ENCODE assay signal across 8 mouse cellular contexts in the genomic region with DNA sequence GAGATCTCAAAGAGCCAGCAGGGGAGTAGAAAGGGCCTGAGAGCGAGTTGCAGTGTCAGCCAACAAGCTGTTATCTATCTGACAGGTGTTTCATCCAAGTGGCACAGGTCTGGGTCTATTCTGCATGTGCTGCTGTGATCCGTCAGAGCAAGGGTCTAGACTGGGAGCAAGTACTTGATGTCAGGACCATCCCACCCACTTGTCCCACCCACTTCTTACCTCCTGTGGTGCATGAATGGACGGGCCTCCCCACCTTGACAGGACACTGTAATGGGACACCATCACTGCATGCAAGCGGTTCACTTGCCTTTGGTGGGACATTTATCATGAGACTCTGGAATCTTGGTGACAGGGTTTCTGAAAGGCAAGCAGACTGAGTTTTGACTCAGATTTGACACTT. TPM values are rescaled to one million over a fixed set of nuclear protein-coding genes. Genes with fewer than 3 reads are reported as not detected.
DNase-seq lines count a peak whose midpoint lies in the region; ATAC-seq and TF ChIP-seq lines count a peak whose summit lies in the region.

No protein-coding gene starts in this region.

- 0 out of 2 replicates have a peak overlapping the region, but pooled peaks have one; percentile 31 for H3K9ac ChIP-seq in hindbrain, embryonic 16.5 days (ENCODE audit: low read depth, low read length)
- no peak overlapping the region for H3K9ac ChIP-seq in midbrain, embryonic 16.5 days (ENCODE audit: low read depth, low read length)

- DNase-seq in layer of hippocampus, adult 2 months (ENCODE audit: low spot score in 2 of 2), result no peak
- DNase-seq in layer of hippocampus, adult 9-10 months (ENCODE audit: low spot score), result no peak
- DNase-seq in embryonic facial prominence, embryonic 10.5 days (ENCODE audit: low spot score), result no peak
- DNase-seq in adrenal gland, adult 8-10 months, result no peak
- DNase-seq in urinary bladder, postnatal 14 days (ENCODE audit: low spot score), result no peak
- no peak for DNase-seq in kidney, postnatal 10 days

- no peaks in the 10 kb centered on the region for H3K9me3 ChIP-seq in embryonic facial prominence, embryonic 10.5 days
- no peaks in the 10 kb centered on the region for H3K9me3 ChIP-seq in hindbrain, embryonic 16.5 days (ENCODE audit: control insufficient read depth, low read length)
- no peaks in the 10 kb centered on the region for H3K9me3 ChIP-seq in midbrain, embryonic 16.5 days (replicated peaks; ENCODE audit: control insufficient read depth, low read length, poor library complexity, severe bottlenecking)

- H3K4me2 ChIP-seq in hindbrain, embryonic 16.5 days (ENCODE audit: low read length), result peak overlapping the region; percentile 96
- H3K4me2 ChIP-seq in midbrain, embryonic 16.5 days (ENCODE audit: low read length), result peak overlapping the region; percentile 95

- no peak for TF ChIP-seq CTCF in layer of hippocampus, adult 2 months (conservative IDR thresholded peaks at IDR 0.05)

- peak overlapping the region; percentile 87 for H3K27ac ChIP-seq in layer of hippocampus, adult 2 months
- H3K27ac ChIP-seq in embryonic facial prominence, embryonic 10.5 days (replicated peaks), result peak overlapping the region; percentile 87
- no peak overlapping the region; the same call in 1 of the 2 replicates for H3K27ac ChIP-seq in hindbrain, embryonic 16.5 days (ENCODE audit: low read depth, low read length)
- H3K27ac ChIP-seq in midbrain, embryonic 16.5 days (ENCODE audit: low read length), result no peak overlapping the region

- no peaks in the 10 kb centered on the region for H3K36me3 ChIP-seq in embryonic facial prominence, embryonic 10.5 days (replicated peaks)
- H3K36me3 ChIP-seq in hindbrain, embryonic 16.5 days (ENCODE audit: control insufficient read depth, insufficient read depth, low read length), result no peaks in the 10 kb centered on the region
- H3K36me3 ChIP-seq in midbrain, embryonic 16.5 days (ENCODE audit: control insufficient read depth, insufficient read depth, low read length), result no peaks in the 10 kb centered on the region

- H3K27me3 ChIP-seq in embryonic facial prominence, embryonic 10.5 days (replicated peaks; ENCODE audit: low read depth, poor library complexity, severe bottlenecking), result peaks cover 15% of the 10 kb centered on the region
- 0 out of 2 replicates have a peak, but pooled peaks cover 2% of the 10 kb centered on the region for H3K27me3 ChIP-seq in hindbrain, embryonic 16.5 days (replicated peaks; ENCODE audit: control insufficient read depth, insufficient read depth, low read length)
- H3K27me3 ChIP-seq in midbrain, embryonic 16.5 days (ENCODE audit: control insufficient read depth, insufficient read depth, low read depth, low read length), result no peaks in the 10 kb centered on the region

- no peak for ATAC-seq in hindbrain, embryonic 16.5 days
- ATAC-seq in midbrain, embryonic 16.5 days, result no peak

- peaks cover 67% of the 10 kb centered on the region for H3K4me1 ChIP-seq in embryonic facial prominence, embryonic 10.5 days
- peaks cover 15% of the 10 kb centered on the region for H3K4me1 ChIP-seq in hindbrain, embryonic 16.5 days (ENCODE audit: control insufficient read depth, insufficient read depth, low read depth, low read length)
- H3K4me1 ChIP-seq in midbrain, embryonic 16.5 days (ENCODE audit: control insufficient read depth, insufficient read depth, low read length), result peaks cover 5% of the 10 kb centered on the region; the same call in 1 of the 2 replicates

- peak overlapping the region; percentile 72 for H3K4me3 ChIP-seq in layer of hippocampus, adult 2 months
- peak overlapping the region; percentile 72 for H3K4me3 ChIP-seq in embryonic facial prominence, embryonic 10.5 days
- H3K4me3 ChIP-seq in hindbrain, embryonic 16.5 days (ENCODE audit: low read length), result peak overlapping the region; percentile 64
- no peak overlapping the region for H3K4me3 ChIP-seq in midbrain, embryonic 16.5 days (ENCODE audit: low read depth, low read length)

- 20% methylated on average over 4 of the region's 4 CpGs for whole genome bisulfite sequencing in embryonic facial prominence, embryonic 10.5 days
- 14% methylated on average over 4 of the region's 4 CpGs for WGBS in hindbrain, embryonic 16.5 days
- WGBS in midbrain, embryonic 16.5 days, result 36% methylated on average over 4 of the region's 4 CpGs

RNA-seq across cellular contexts. Expression of gene Csrp1, which starts 10.0 kb away (rescaled TPM):
- 100 to 1,000 TPM; 220 to 231 TPM for total RNA-seq in layer of hippocampus, adult 2 months (2021)
- polyA plus RNA-seq in embryonic facial prominence, embryonic 10.5 days (2016; fragmentation: Nextera tagmentation; extraction: Ambion mirVana), result 47.4 and 51.9 TPM in 2 replicates
- 20.6 and 23.7 TPM in 2 replicates for polyA plus RNA-seq in hindbrain, embryonic 16.5 days (2015; fragmentation: Nextera tagmentation; extraction: Ambion mirVana)
- 11.4 and 13.1 TPM in 2 replicates for polyA plus RNA-seq in midbrain, embryonic 16.5 days (2015; fragmentation: Nextera tagmentation; extraction: Ambion mirVana)
- 100 to 1,000 TPM in 1 of 4 experiments, 10 to 100 TPM in 3; 92.3 to 122 (median 99.0) TPM for total RNA-seq in adrenal gland, adult 8-10 months (2022)

RNA-seq across cellular contexts. Expression of gene Phlda3, which starts 36.1 kb away (rescaled TPM):
- 10 to 100 TPM; 11.8 to 12.1 TPM for total RNA-seq in layer of hippocampus, adult 2 months (2021)
- 29.0 and 32.2 TPM in 2 replicates for polyA plus RNA-seq in embryonic facial prominence, embryonic 10.5 days (2016; fragmentation: Nextera tagmentation; extraction: Ambion mirVana)
- polyA plus RNA-seq in hindbrain, embryonic 16.5 days (2015; fragmentation: Nextera tagmentation; extraction: Ambion mirVana), result 43.1 and 49.5 TPM in 2 replicates
- 26.6 and 33.0 TPM in 2 replicates for polyA plus RNA-seq in midbrain, embryonic 16.5 days (2015; fragmentation: Nextera tagmentation; extraction: Ambion mirVana)
- total RNA-seq in adrenal gland, adult 8-10 months (2022), result 10 to 100 TPM; 33.0 to 80.7 (median 38.4) TPM

RNA-seq across cellular contexts. Expression of gene Tnni1, which starts 49.4 kb away (rescaled TPM):
- total RNA-seq in layer of hippocampus, adult 2 months (2021), result 1 to 10 TPM; 2.9 to 3.2 TPM
- polyA plus RNA-seq in embryonic facial prominence, embryonic 10.5 days (2016; fragmentation: Nextera tagmentation; extraction: Ambion mirVana), result 5.5 and 7.9 TPM in 2 replicates
- 1.1 and 19.6 TPM in 2 replicates for polyA plus RNA-seq in hindbrain, embryonic 16.5 days (2015; fragmentation: Nextera tagmentation; extraction: Ambion mirVana)
- polyA plus RNA-seq in midbrain, embryonic 16.5 days (2015; fragmentation: Nextera tagmentation; extraction: Ambion mirVana), result 0.35 and 1.1 TPM in 2 replicates
- under 1 TPM in 1 of 4 experiments, not detected in 3; 0.35 TPM for total RNA-seq in adrenal gland, adult 8-10 months (2022)

Comparison
In these comparisons a context has a peak if more than half of its experiments do, and no peak if none do; other contexts are left out.
1. H3K27ac ChIP-seq: peak in layer of hippocampus, adult 2 months (single experiment) and embryonic facial prominence, embryonic 10.5 days (single experiment); none in hindbrain, embryonic 16.5 days (single experiment) and midbrain, embryonic 16.5 days (single experiment).